Mouse (Mus musculus): Measurements from ENCODE around the gene Itpk1. TPM values are rescaled to one million over a fixed set of nuclear protein-coding genes. Genes with fewer than 3 reads are reported as not detected.
A peak's percentile ranks its signal among the peaks of the same experiment; 100 is the strongest.

The Itpk1 gene
- total RNA-seq, 4 experiments from 2014 or later, result 58.8 to 68.2 (median 62.5) TPM

DNA sequence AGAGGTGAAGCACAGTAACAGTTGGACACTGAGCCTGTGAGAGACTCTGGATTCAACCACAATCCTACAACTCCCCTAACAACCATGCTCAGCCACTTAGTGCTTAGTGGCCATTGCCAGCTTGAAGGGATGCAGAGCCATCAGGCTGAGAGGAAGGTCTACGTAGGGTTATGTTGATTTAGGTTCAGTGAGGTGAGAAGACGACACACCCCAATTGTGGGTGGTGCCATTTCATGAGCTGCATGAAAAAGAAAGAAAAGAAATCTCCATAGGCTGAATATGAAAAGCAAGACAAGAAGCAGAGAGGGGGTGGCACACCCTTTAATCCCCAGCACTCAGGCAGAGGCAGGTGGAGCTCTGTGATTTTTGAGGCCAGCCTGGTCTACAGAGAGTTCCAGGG lies 9.4 kb upstream of the Itpk1 start:
- DNase-seq (ENCODE audit: low spot score in 2 of 2), result no peak

GRCm38 (mm10) chr12:102713153-102713865 lies 8.6 kb upstream of the Itpk1 start:
- no peak for DNase-seq (ENCODE audit: low spot score in 2 of 2)

GRCm38 (mm10) chr12:102710851-102711375 lies 6.2 kb upstream of the Itpk1 start:
- no peak for DNase-seq (ENCODE audit: low spot score in 2 of 2)

DNA sequence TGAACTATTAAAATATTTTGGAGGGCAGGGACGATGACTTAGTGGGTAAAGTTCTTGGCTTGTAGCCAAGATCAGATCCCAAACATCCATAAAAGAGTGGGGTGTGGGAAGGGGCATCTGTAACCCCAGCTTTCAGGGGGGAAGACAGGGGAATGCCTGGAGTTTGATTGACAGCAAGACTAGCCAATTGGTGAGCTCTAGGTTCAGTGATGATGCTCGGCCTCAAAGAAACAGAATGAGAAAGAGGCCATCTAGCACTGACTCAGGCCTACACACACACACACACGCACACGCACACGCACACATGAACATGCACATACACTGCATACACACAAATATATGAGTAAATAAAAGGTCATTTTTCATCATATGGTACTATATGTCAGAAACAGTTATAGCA lies 5.2 kb upstream of the Itpk1 start:
- DNase-seq (ENCODE audit: low spot score in 2 of 2), result no peak

GRCm38 (mm10) chr12:102708220-102708619 lies 3.5 kb upstream of the Itpk1 start:
- DNase-seq (ENCODE audit: low spot score in 2 of 2), result no peak

DNA sequence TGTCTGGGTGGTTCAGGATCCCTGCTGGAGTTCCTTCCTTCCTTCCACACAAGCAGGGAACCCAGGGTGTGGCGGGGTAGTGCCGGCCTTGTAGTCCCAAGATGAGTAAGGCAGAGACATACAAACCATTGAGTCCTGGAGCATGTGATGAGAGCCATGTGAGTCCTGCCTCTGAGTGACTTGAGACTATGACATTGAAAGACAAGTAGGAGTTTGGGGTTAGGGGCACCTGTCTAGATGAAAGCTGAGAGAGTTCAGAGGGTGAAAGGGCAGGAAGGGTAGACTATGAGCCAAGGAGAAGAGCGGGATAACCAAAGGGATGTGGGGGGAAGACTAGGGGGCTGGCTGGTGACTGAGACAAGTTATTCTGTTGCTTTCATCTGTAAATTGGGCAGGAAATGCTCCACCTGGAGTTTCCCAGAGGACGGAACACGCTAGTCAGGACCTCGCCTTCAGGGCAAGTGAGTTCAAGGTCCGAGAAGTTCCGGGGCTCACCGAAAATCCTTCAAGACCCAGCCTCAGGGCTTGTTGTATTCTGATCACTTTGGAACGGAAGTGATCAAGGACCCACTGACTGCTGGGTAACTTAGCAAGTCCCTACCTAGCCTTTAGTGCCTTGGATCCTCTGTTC lies 2.2 kb upstream of the Itpk1 start:
- DNase-seq (ENCODE audit: low spot score in 2 of 2), result no peak

GRCm38 (mm10) chr12:102705906-102706640 lies 1.3 kb upstream of the Itpk1 start:
- no peak for DNase-seq (ENCODE audit: low spot score in 2 of 2)

- peak; percentile 83 to 88 for DNase-seq (ENCODE audit: low spot score in 2 of 2)
Observed at GRCm38 (mm10) chr12:102705216-102705871, 614 bp upstream of the Itpk1 start.

GRCm38 (mm10) chr12:102703921-102704408 lies 765 bp downstream of the Itpk1 start:
- DNase-seq (ENCODE audit: low spot score in 2 of 2), result no peak

DNA sequence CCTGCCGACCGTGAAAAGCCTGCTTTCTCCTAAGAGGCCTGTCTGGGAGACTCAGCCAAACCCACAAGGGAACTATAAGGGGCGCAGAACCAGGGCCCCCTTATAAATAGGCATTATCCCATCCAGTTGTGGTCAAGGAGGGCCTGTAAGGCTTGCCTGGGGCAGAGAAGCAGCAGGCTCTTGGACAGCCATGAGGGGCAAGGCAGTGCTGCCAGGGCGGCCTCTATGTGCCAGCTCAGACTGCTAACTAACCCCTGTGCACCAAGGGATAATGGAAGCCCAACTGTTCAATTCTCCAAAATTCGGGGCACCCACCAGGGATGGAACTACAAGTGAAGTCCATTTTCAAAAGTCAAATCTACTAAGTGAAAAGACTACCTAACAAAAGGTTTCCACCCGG lies 1.3 kb downstream of the Itpk1 start:
- no peak for DNase-seq (ENCODE audit: low spot score in 2 of 2)

GRCm38 (mm10) chr12:102703111-102703412 lies 1.7 kb downstream of the Itpk1 start:
- DNase-seq (ENCODE audit: low spot score in 2 of 2), result no peak

DNA sequence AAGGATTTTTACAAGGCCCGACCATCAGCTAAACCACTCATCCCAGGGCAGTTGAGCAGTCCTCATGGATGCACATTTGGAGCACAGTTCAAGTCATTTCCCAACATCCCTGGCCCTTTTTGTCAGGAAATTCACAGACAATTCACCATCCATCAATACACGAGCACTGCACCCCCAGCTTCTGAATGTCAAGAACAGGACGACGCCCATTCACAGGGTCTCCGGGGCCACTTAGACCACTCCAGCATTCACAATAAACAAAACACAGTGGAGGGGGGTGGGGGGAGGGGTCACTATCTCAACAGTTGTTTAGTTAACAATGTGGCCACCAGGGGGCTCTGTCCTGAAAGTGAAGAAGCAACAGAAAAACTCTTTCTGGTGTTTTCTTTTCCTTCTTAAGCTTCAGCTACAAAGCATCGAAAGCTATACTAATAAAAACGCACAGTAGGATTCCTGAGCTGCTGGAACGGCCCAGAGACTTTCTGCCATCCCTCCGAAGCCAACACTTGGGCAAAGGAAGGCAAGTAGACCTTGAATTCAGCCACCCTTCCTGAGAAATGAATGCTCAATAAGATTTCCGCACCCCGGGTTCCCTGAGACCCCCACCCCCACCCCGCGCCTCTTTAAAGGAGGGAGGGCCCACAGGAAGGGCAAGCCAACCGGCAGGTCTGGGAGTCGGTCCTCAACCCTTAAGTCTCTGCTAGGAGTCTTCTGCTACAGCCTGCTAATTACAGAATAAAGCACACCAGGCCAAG lies 2.2 kb downstream of the Itpk1 start:
- DNase-seq (ENCODE audit: low spot score in 2 of 2), result no peak

GRCm38 (mm10) chr12:102701691-102702207 lies 3.0 kb downstream of the Itpk1 start:
- no peak for DNase-seq (ENCODE audit: low spot score in 2 of 2)

- DNase-seq (ENCODE audit: low spot score in 2 of 2), result no peak
Observed at GRCm38 (mm10) chr12:102700453-102700852, 4.3 kb downstream of the Itpk1 start.

- no peak for DNase-seq (ENCODE audit: low spot score in 2 of 2)
Observed at GRCm38 (mm10) chr12:102699156-102699555, 5.6 kb downstream of the Itpk1 start.

- DNase-seq (ENCODE audit: low spot score in 2 of 2), result no peak
Observed at GRCm38 (mm10) chr12:102698089-102698684, 6.5 kb downstream of the Itpk1 start.

- no peak for DNase-seq (ENCODE audit: low spot score in 2 of 2)
Observed at GRCm38 (mm10) chr12:102697381-102697780, 7.3 kb downstream of the Itpk1 start.

GRCm38 (mm10) chr12:102696635-102697354 lies 7.9 kb downstream of the Itpk1 start:
- no peak for DNase-seq (ENCODE audit: low spot score in 2 of 2)

DNA sequence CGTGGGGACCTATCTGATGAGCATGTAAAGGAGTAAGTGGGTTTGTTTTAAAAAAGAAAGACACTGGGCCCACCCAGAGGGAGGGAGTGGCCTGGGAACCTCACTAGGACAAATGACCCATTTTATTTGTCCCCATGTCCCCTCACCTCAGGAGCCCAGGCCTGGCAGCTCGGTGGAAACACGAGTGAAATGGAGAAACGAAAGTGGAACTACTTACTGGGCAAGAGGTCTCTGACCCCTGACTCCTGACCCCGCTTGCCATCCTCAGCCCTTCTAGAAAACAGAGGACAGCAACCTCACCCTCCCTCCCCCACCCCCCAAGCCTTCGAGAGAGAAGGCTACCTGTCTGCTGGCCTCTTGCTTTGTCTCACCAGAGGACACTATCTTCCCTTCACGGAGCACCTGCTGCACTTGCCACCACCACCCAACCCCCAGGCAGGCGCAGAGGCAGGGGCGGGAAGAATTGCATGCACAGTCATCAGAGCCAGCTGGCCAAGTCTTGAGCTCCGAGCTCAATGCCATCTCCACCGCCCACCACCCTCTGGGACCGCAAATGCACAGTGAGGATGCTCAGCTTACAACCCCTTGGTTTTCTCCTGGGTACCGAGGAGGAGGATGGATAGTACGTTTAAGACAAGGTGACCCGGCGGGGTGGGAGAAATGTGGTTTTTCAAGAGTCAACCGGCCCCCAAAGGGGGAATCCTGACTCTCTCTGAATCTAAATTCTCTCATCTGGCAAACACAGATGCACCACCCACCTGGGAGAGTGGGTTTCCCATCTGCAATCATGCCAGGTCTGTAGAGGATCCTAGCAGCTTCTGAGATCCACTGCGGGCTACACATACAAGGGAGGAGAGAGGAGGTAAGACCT lies 9.1 kb downstream of the Itpk1 start:
- DNase-seq (ENCODE audit: low spot score in 2 of 2), result peak; percentile 54 to 91

All from left cerebral cortex, adult 8-10 months (tissue).